Mouse (Mus musculus) hindbrain, embryonic 11.5 days (tissue): ENCODE data around the gene Adi1. TPM values are rescaled to one million over a fixed set of nuclear protein-coding genes. Genes with fewer than 3 reads are reported as not detected.

Experiments
- ATAC-seq: fragments of 200-750 bp; cut with Nextera tagmentation; 2 replicates; pipeline ENCODE4 v1.8.0; 2017; ENCODE audit warnings: mild to moderate bottlenecking, moderate TSS enrichment, moderate library complexity; ENCODE audit not compliant: low FRiP score
- DNase-seq: peaks from one replicate; pipeline ENCODE4 v3.0.0-alpha.2; 2015; ENCODE audit warnings: low spot score
- H3K27ac ChIP-seq: fragments of 300-500 bp; sonication (generic); 2 replicates; pipeline ENCODE4 v1.5.1; 2014; ENCODE audit warnings: mild to moderate bottlenecking, low read depth, low read length
- H3K27me3 ChIP-seq: fragments of 300-500 bp; sonication (generic); 2 replicates; pipeline ENCODE4 v1.6.1; 2014; ENCODE audit warnings: mild to moderate bottlenecking, low read length, moderate library complexity, mixed read lengths; ENCODE audit not compliant: control insufficient read depth, insufficient read depth
- H3K36me3 ChIP-seq: fragments of 300-500 bp; sonication (generic); 2 replicates; pipeline ENCODE4 v1.6.1; 2014; ENCODE audit warnings: mild to moderate bottlenecking, low read length, moderate library complexity, mixed read lengths; ENCODE audit not compliant: control insufficient read depth, insufficient read depth
- H3K4me1 ChIP-seq: fragments of 300-500 bp; sonication (generic); replicated peaks from 2 replicates; pipeline ENCODE4 v1.6.1; 2014; ENCODE audit warnings: low read length, mixed read lengths; ENCODE audit not compliant: control insufficient read depth, insufficient read depth
- H3K4me2 ChIP-seq: fragments of 300-500 bp; sonication (generic); replicated peaks from 2 replicates; pipeline ENCODE4 v1.6.1; 2014; ENCODE audit warnings: mild to moderate bottlenecking, low read depth, low read length
- H3K4me3 ChIP-seq: fragments of 300-500 bp; sonication (generic); 2 replicates; pipeline ENCODE4 v1.5.1; 2014; ENCODE audit warnings: low read depth, low read length
- H3K9ac ChIP-seq: fragments of 300-500 bp; sonication (generic); 2 replicates; pipeline ENCODE4 v1.6.1; 2014; ENCODE audit warnings: low read depth, low read length
- H3K9me3 ChIP-seq: fragments of 300-500 bp; sonication (generic); 2 replicates; pipeline ENCODE4 v1.6.1; 2016; ENCODE audit warnings: low read length; ENCODE audit not compliant: control insufficient read depth
- WGBS: fragments of 180-500 bp; shearing (Covaris S2); extraction: QIAGEN DNeasy Blood & Tissue Kit; methylation state at CpG from one replicate; pipeline ENCODE4 v1.1.7; 2014; 5-methylcytosine and 5-hydroxymethylcytosine counted together
- polyA plus RNA-seq: library from polyadenylated mRNA; unstranded; fragments of >200 nt; fragmentation: Nextera tagmentation; extraction: Ambion mirVana; gene quantifications from 2 replicates; pipeline ENCODE4 v1.2.1, GENCODE M21; 2014

Gene Adi1
- polyA plus RNA-seq, 1 experiment from 2014 or later = 53.5 TPM

- ATAC-seq = peak; percentile 93
- Histone ChIP-seq H3K27ac (0 out of 2 replicates have a peak within 1 kb of the TSS, but pooled peaks have one; percentile 54), H3K4me2 (peak within 1 kb of the TSS; percentile 51), H3K27me3 (no peaks in the 10 kb centered on the region), H3K4me1 (0 out of 2 replicates have a peak, but pooled peaks cover 4% of the 10 kb centered on the region), H3K4me3 (peak within 1 kb of the TSS; percentile 80), H3K9me3 (no peaks in the 10 kb centered on the region), H3K9ac (peak within 1 kb of the TSS; percentile 82), H3K36me3 (0 out of 2 replicates have a peak, but pooled peaks cover 1% of the 10 kb centered on the region)
- WGBS = 2% methylated on average over 52 of the region's 52 CpGs
- DNase-seq = peak; percentile 95
Observed at GRCm38 (mm10) chr12:28649141-28650110, 25.6 kb upstream of the Adi1 start, which contains the start of gene Rnaseh1. Rnaseh1 (plus strand) TSS chr12:28649602.

GRCm38 (mm10) chr12:28662628-28663027 lies 12.4 kb upstream of the Adi1 start:
- Histone ChIP-seq H3K9ac (no peak overlapping the region), H3K4me2 (no peak overlapping the region), H3K27ac (no peak overlapping the region)

GRCm38 (mm10) chr12:28666734-28667133 lies 8.3 kb upstream of the Adi1 start:
- Histone ChIP-seq H3K4me2 (no peak overlapping the region), H3K27me3 (no peaks in the 10 kb centered on the region), H3K27ac (no peak overlapping the region), H3K9ac (no peak overlapping the region), H3K4me1 (no peaks in the 10 kb centered on the region), H3K4me3 (no peak overlapping the region), H3K9me3 (no peaks in the 10 kb centered on the region), H3K36me3 (no peaks in the 10 kb centered on the region)
- ATAC-seq (no peak), DNase-seq (no peak)
- WGBS = 78% methylated on average over 4 of the region's 4 CpGs

More at GRCm38 (mm10) chr12:28662628-28663027, 12.4 kb upstream of the Adi1 start:
- Histone ChIP-seq H3K27me3 (no peaks in the 10 kb centered on the region), H3K36me3 (0 out of 2 replicates have a peak, but pooled peaks cover 3% of the 10 kb centered on the region), H3K4me3 (no peak overlapping the region), H3K4me1 (no peaks in the 10 kb centered on the region), H3K9me3 (no peaks in the 10 kb centered on the region)
- DNase-seq (no peak), ATAC-seq (no peak)
- 83% methylated on average over 4 of the region's 4 CpGs for WGBS

- DNase-seq (no peak), ATAC-seq (no peak)
- Histone ChIP-seq H3K27ac (no peak overlapping the region), H3K9ac (no peak overlapping the region), H3K36me3 (no peaks in the 10 kb centered on the region), H3K4me3 (no peak overlapping the region), H3K9me3 (no peaks in the 10 kb centered on the region), H3K4me2 (no peak overlapping the region), H3K27me3 (no peaks in the 10 kb centered on the region), H3K4me1 (no peaks in the 10 kb centered on the region)
- 49% methylated on average over 8 of the region's 8 CpGs for WGBS
Observed at GRCm38 (mm10) chr12:28667287-28667686, 7.7 kb upstream of the Adi1 start.

- Histone ChIP-seq H3K9ac (no peak overlapping the region), H3K27ac (no peak overlapping the region), H3K36me3 (no peaks in the 10 kb centered on the region), H3K4me3 (no peak overlapping the region), H3K4me1 (0 out of 2 replicates have a peak, but pooled peaks cover 3% of the 10 kb centered on the region), H3K9me3 (no peaks in the 10 kb centered on the region), H3K27me3 (no peaks in the 10 kb centered on the region), H3K4me2 (no peak overlapping the region)
- ATAC-seq = no peak
- DNase-seq = no peak
- WGBS = 89% methylated on average over 10 of the region's 10 CpGs
Observed at GRCm38 (mm10) chr12:28674038-28674720, 852 bp upstream of the Adi1 start.

GRCm38 (mm10) chr12:28675925-28676209 lies 836 bp downstream of the Adi1 start:
- ATAC-seq = no peak
- DNase-seq = no peak
- H3K36me3 ChIP-seq = no peaks in the 10 kb centered on the region
- 66% methylated on average over 5 of the region's 5 CpGs for WGBS
- peak overlapping the region; percentile 66 for H3K9ac ChIP-seq
- H3K4me1 ChIP-seq = 0 out of 2 replicates have a peak, but pooled peaks cover 3% of the 10 kb centered on the region
- H3K4me3 ChIP-seq = peak overlapping the region; percentile 41
- H3K27me3 ChIP-seq = no peaks in the 10 kb centered on the region
- H3K4me2 ChIP-seq = peak overlapping the region; percentile 66
- H3K9me3 ChIP-seq = no peaks in the 10 kb centered on the region
- H3K27ac ChIP-seq = peak overlapping the region; percentile 89

- 89% methylated on average over 1 of the region's 1 CpGs for WGBS
- Histone ChIP-seq H3K9ac (no peak overlapping the region), H3K4me2 (no peak overlapping the region), H3K4me1 (0 out of 2 replicates have a peak, but pooled peaks cover 2% of the 10 kb centered on the region), H3K27me3 (no peaks in the 10 kb centered on the region), H3K36me3 (no peaks in the 10 kb centered on the region), H3K4me3 (no peak overlapping the region), H3K27ac (no peak overlapping the region), H3K9me3 (no peaks in the 10 kb centered on the region)
- DNase-seq (no peak), ATAC-seq (no peak)
Observed at GRCm38 (mm10) chr12:28684674-28685073, 9.6 kb downstream of the Adi1 start.

- WGBS = 55% methylated on average over 3 of the region's 3 CpGs
- Histone ChIP-seq H3K4me1 (0 out of 2 replicates have a peak, but pooled peaks cover 2% of the 10 kb centered on the region), H3K9ac (no peak overlapping the region), H3K9me3 (no peaks in the 10 kb centered on the region), H3K27me3 (no peaks in the 10 kb centered on the region), H3K4me2 (no peak overlapping the region), H3K36me3 (no peaks in the 10 kb centered on the region), H3K4me3 (no peak overlapping the region), H3K27ac (no peak overlapping the region)
- ATAC-seq (0 out of 2 replicates have a peak, but pooled peaks have one; percentile 6), DNase-seq (no peak)
Observed at GRCm38 (mm10) chr12:28685771-28686170, 10.7 kb downstream of the Adi1 start.
